Mouse (Mus musculus) liver, postnatal 0 days (tissue): Measurements from ENCODE around the gene Arhgap44.

ENCODE experiments used
- CTCF ChIP-seq: sonication (generic); IDR thresholded peaks from 2 replicates; pipeline ENCODE4 v1.5.1; 2016; ENCODE audit warnings: antibody characterized with exemption, low read depth
- EP300 ChIP-seq: IDR thresholded peaks from 2 replicates; pipeline ENCODE4 v1.6.1; 2016; ENCODE audit warnings: antibody characterized with exemption, low read depth, mild to moderate bottlenecking

GRCm38 (mm10) chr11:65028049-65028448, 134.7 kb downstream of the Arhgap44 start:
- TF ChIP-seq CTCF: no peak
- no peak for TF ChIP-seq EP300
